ENCODE assay signal across 10 mouse cellular contexts in the genomic region with DNA sequence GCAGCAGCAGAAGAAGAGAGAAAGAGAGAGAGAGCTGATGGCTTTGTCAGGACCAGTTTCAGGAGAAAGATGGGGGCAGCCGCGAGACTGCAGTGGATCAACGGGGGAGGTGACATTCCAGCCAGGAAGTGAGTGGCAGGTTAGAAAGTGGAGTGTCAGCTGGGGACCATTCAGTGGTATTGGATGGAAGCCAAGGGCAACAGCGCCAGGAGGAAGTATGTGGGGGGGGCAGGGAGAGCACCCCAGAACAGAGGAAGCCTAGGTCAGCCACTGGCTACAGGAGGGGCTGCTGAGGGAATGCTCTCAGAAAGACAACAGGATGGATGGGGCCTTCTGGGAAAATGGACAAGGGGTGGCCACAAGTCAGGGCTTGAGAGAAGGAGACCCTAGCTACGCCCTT. TPM values are rescaled to one million over a fixed set of nuclear protein-coding genes. Genes with fewer than 3 reads are reported as not detected.
DNase-seq lines count a peak whose midpoint lies in the region; ATAC-seq and TF ChIP-seq lines count a peak whose summit lies in the region.
"Had no signal": no experiment of that assay in that cellular context is flagged by ENCODE, and none has a peak within 500 bp of the region (broad histone marks: within the 10 kb centered on the region; RNA-seq: fewer than 3 reads in every experiment).

No protein-coding gene starts in this region.

- no peak for TF ChIP-seq POLR2A in kidney, adult 2 months (IDR thresholded peaks at IDR 0.05; ENCODE audit: low read depth, low read length)

- no peaks in the 10 kb centered on the region for H3K9me3 ChIP-seq in kidney, embryonic 15.5 days (replicated peaks)
- no peaks in the 10 kb centered on the region for H3K9me3 ChIP-seq in embryonic facial prominence, embryonic 15.5 days (replicated peaks)
- H3K9me3 ChIP-seq: limb, embryonic 12.5 days had no signal

- H3K36me3 ChIP-seq in kidney, embryonic 15.5 days: no peaks in the 10 kb centered on the region
- no peaks in the 10 kb centered on the region for H3K36me3 ChIP-seq in kidney, adult 2 months (ENCODE audit: control insufficient read depth, insufficient read depth, low read length)
- H3K36me3 ChIP-seq in embryonic facial prominence, embryonic 15.5 days: no peaks in the 10 kb centered on the region
- H3K36me3 ChIP-seq: limb, embryonic 12.5 days had no signal

- peaks cover 27% of the 10 kb centered on the region for H3K4me1 ChIP-seq in kidney, embryonic 15.5 days
- no peaks in the 10 kb centered on the region for H3K4me1 ChIP-seq in kidney, adult 2 months (ENCODE audit: control insufficient read depth, insufficient read depth, low read length)
- peaks cover 21% of the 10 kb centered on the region for H3K4me1 ChIP-seq in embryonic facial prominence, embryonic 15.5 days

- peak; percentile 30 for ATAC-seq in kidney, embryonic 15.5 days (replicated peaks; ENCODE audit: low FRiP score)
- ATAC-seq in embryonic facial prominence, embryonic 15.5 days (ENCODE audit: insufficient number of reproducible peaks, low FRiP score, low TSS enrichment, low read depth): no peak
- 0 out of 2 replicates have a peak, but pooled peaks have one; percentile 35 for ATAC-seq in megakaryocyte progenitor cell, adult 5-6 weeks (replicated peaks; ENCODE audit: poor library complexity)

- no peak overlapping the region for H3K4me3 ChIP-seq in kidney, embryonic 15.5 days (replicated peaks)
- H3K4me3 ChIP-seq in kidney, adult 2 months (ENCODE audit: insufficient read depth, low read depth, low read length): no peak overlapping the region
- H3K4me3 ChIP-seq in embryonic facial prominence, embryonic 15.5 days (replicated peaks): no peak overlapping the region
- H3K4me3 ChIP-seq: limb, embryonic 12.5 days had no signal

- H3K27ac ChIP-seq in kidney, embryonic 15.5 days: peak overlapping the region; percentile 81
- no peak overlapping the region for H3K27ac ChIP-seq in kidney, adult 2 months (ENCODE audit: insufficient read depth, low read depth, low read length)
- H3K27ac ChIP-seq in embryonic facial prominence, embryonic 15.5 days (replicated peaks): 0 out of 2 replicates have a peak overlapping the region, but pooled peaks have one; percentile 7
- H3K27ac ChIP-seq: limb, embryonic 12.5 days had no signal

- DNase-seq in kidney, adult 2 months: no peak
- DNase-seq in brain, adult 2 months (ENCODE audit: low read depth, low spot score): peak; percentile 62
- no peak for DNase-seq in urinary bladder, adult 2 months (ENCODE audit: low spot score)
- DNase-seq in spleen, adult 18-20 months: no peak
- DNase-seq: lung, postnatal 14 days; thymus, postnatal 4 days had no signal

- WGBS in kidney, embryonic 15.5 days: 26% methylated on average over 5 of the region's 5 CpGs
- WGBS in kidney, adult 2 months: 26% methylated on average over 5 of the region's 5 CpGs
- 39% methylated on average over 5 of the region's 5 CpGs for WGBS in embryonic facial prominence, embryonic 15.5 days

- H3K9ac ChIP-seq in kidney, embryonic 15.5 days: no peak overlapping the region
- H3K9ac ChIP-seq in embryonic facial prominence, embryonic 15.5 days: no peak overlapping the region
- H3K9ac ChIP-seq: limb, embryonic 12.5 days had no signal

- H3K27me3 ChIP-seq in kidney, embryonic 15.5 days: peaks cover 22% of the 10 kb centered on the region
- no peaks in the 10 kb centered on the region for H3K27me3 ChIP-seq in kidney, adult 2 months (replicated peaks; ENCODE audit: control insufficient read depth, insufficient read depth, low read length)
- H3K27me3 ChIP-seq in embryonic facial prominence, embryonic 15.5 days: peaks cover 2% of the 10 kb centered on the region; the same call in 1 of the 2 replicates

- TF ChIP-seq CTCF in kidney, adult 2 months (conservative IDR thresholded peaks at IDR 0.05; ENCODE audit: insufficient read depth, insufficient read length, low read depth, low read length): no peak

- 0 out of 2 replicates have a peak overlapping the region, but pooled peaks have one; percentile 9 for H3K4me2 ChIP-seq in kidney, embryonic 15.5 days
- no peak overlapping the region for H3K4me2 ChIP-seq in embryonic facial prominence, embryonic 15.5 days (replicated peaks)
- H3K4me2 ChIP-seq: limb, embryonic 12.5 days had no signal

RNA-seq across cellular contexts. Expression of a gene that starts 17.0 kb away (rescaled TPM):
- 1.8 and 2.3 TPM in 2 replicates for polyA plus RNA-seq in kidney, embryonic 15.5 days (2015; fragmentation: Nextera tagmentation; extraction: Ambion mirVana)
- polyA plus RNA-seq in kidney, adult 2 months (2012; rRNA removed): 0.66 and 1.3 TPM in 2 replicates
- polyA plus RNA-seq in embryonic facial prominence, embryonic 15.5 days (2015; fragmentation: Nextera tagmentation; extraction: Ambion mirVana): 7.0 and 7.1 TPM in 2 replicates
- total RNA-seq in megakaryocyte progenitor cell, adult 5-6 weeks (2015): not detected in 2 replicates
- total RNA-seq in megakaryocyte progenitor cell, adult 5-6 weeks (2017): 0.41 TPM in 1 of 2 replicates, not detected in the other
- 4.0 and 5.4 TPM in 2 replicates for polyA plus RNA-seq in urinary bladder, adult 2 months (2012; rRNA removed)

RNA-seq across cellular contexts. Expression of a gene that starts 45.9 kb away (rescaled TPM):
- 42.7 and 57.4 TPM in 2 replicates for polyA plus RNA-seq in kidney, embryonic 15.5 days (2015; fragmentation: Nextera tagmentation; extraction: Ambion mirVana)
- polyA plus RNA-seq in kidney, adult 2 months (2012; rRNA removed): 12.7 and 15.4 TPM in 2 replicates
- 183 and 190 TPM in 2 replicates for polyA plus RNA-seq in embryonic facial prominence, embryonic 15.5 days (2015; fragmentation: Nextera tagmentation; extraction: Ambion mirVana)
- total RNA-seq in megakaryocyte progenitor cell, adult 5-6 weeks (2015): 0.24 and 1.1 TPM in 2 replicates
- 0.17 and 0.84 TPM in 2 replicates for total RNA-seq in megakaryocyte progenitor cell, adult 5-6 weeks (2017)
- 97.7 and 118 TPM in 2 replicates for polyA plus RNA-seq in urinary bladder, adult 2 months (2012; rRNA removed)
